Mouse (Mus musculus) myocyte (in vitro differentiated cells): ENCODE measurements around the gene Gm45062. TPM values are rescaled to one million over a fixed set of nuclear protein-coding genes. Genes with fewer than 3 reads are reported as not detected.
A peak's percentile ranks its signal among the peaks of the same experiment; 100 is the strongest.

Experiments used
- H3K27me3 ChIP-seq: one replicate; pipeline ENCODE4 v1.6.1; 2011; ENCODE audit not compliant: control insufficient read depth, insufficient read depth, insufficient read length
- H3K36me3 ChIP-seq: one replicate; pipeline ENCODE4 v1.6.1; 2011; ENCODE audit not compliant: control insufficient read depth, insufficient read depth
- H3K4me2 ChIP-seq: one replicate; pipeline ENCODE4 v1.6.1; 2011; ENCODE audit warnings: low read depth, control low read depth
- H3K4me3 ChIP-seq: one replicate; pipeline ENCODE4 v1.5.1; 2011; ENCODE audit warnings: mild to moderate bottlenecking, control low read depth, moderate library complexity
- H3K79me2 ChIP-seq: one replicate; pipeline ENCODE4 v1.6.1; 2011; ENCODE audit not compliant: control insufficient read depth, insufficient read depth
- H3ac ChIP-seq: one replicate; pipeline ENCODE4 v1.6.1; 2011; ENCODE audit not compliant: control insufficient read depth, insufficient read length
- CEBPB ChIP-seq: IDR thresholded peaks from 2 replicates; pipeline ENCODE4 v1.6.1; 2011; ENCODE audit warnings: mild to moderate bottlenecking, moderate library complexity; ENCODE audit not compliant: poor library complexity, insufficient read depth, severe bottlenecking
- E2F4 ChIP-seq: IDR thresholded peaks from one replicate; pipeline ENCODE4 v1.6.1; 2011; ENCODE audit warnings: mild to moderate bottlenecking, control low read depth, moderate library complexity; ENCODE audit not compliant: insufficient read depth
- MAX ChIP-seq: IDR thresholded peaks from one replicate; pipeline ENCODE4 v1.6.1; 2011; ENCODE audit warnings: low read depth, mild to moderate bottlenecking, control low read depth
- MYOD1 ChIP-seq, 3 experiments: IDR thresholded peaks; one replicate each; pipeline ENCODE4 v1.6.1; 2011; ENCODE audit warnings: control low read depth in 2 of 3, low read depth in 2 of 3, mild to moderate bottlenecking in 2 of 3, moderate library complexity in 1 of 3; ENCODE audit not compliant: insufficient read length in 2 of 3, control insufficient read depth in 1 of 3
- MYOG ChIP-seq, 3 experiments: IDR thresholded peaks; one replicate each; pipeline ENCODE4 v1.6.1; 2011; ENCODE audit warnings: control low read depth in 2 of 3, low read depth in 2 of 3, mild to moderate bottlenecking in 2 of 3; ENCODE audit not compliant: insufficient read length in 2 of 3, control insufficient read depth in 1 of 3, insufficient read depth in 1 of 3
- POLR2A ChIP-seq: IDR thresholded peaks from one replicate; pipeline ENCODE4 v1.6.1; 2011; ENCODE audit warnings: low read depth, mild to moderate bottlenecking, control low read depth, moderate library complexity; ENCODE audit not compliant: insufficient read length
- POLR2AphosphoS2 ChIP-seq: IDR thresholded peaks from one replicate; pipeline ENCODE4 v1.6.1; 2011; ENCODE audit warnings: low read depth, control low read depth; ENCODE audit not compliant: insufficient read length
- REST ChIP-seq: IDR thresholded peaks from one replicate; pipeline ENCODE4 v1.6.1; 2011; ENCODE audit warnings: mild to moderate bottlenecking, control low read depth, moderate library complexity; ENCODE audit not compliant: insufficient read depth, insufficient read length
- SRF ChIP-seq: IDR thresholded peaks from one replicate; pipeline ENCODE4 v1.6.1; 2011; ENCODE audit warnings: low read depth; ENCODE audit not compliant: control insufficient read depth, insufficient read length
- TCF12 ChIP-seq: IDR thresholded peaks from one replicate; pipeline ENCODE4 v1.6.1; 2011; ENCODE audit warnings: mild to moderate bottlenecking, control low read depth; ENCODE audit not compliant: poor library complexity, insufficient read depth, severe bottlenecking
- TCF3 ChIP-seq: IDR thresholded peaks from one replicate; pipeline ENCODE4 v1.6.1; 2011; ENCODE audit warnings: low read depth, control low read depth; ENCODE audit not compliant: insufficient read length
- USF1 ChIP-seq: IDR thresholded peaks from one replicate; pipeline ENCODE4 v1.6.1; 2011; ENCODE audit warnings: low read depth, mild to moderate bottlenecking, control low read depth, moderate library complexity
- polyA plus RNA-seq: library from polyadenylated mRNA; unstranded; fragments of >200 nt; fragmentation: generic; extraction: Trizol; gene quantifications from one replicate; pipeline ENCODE4 v1.2.1, GENCODE M21; 2012; ENCODE audit warnings: missing spikeins

Gm45062 gene
- polyA plus RNA-seq, 1 experiment: 0.71 TPM

DNA sequence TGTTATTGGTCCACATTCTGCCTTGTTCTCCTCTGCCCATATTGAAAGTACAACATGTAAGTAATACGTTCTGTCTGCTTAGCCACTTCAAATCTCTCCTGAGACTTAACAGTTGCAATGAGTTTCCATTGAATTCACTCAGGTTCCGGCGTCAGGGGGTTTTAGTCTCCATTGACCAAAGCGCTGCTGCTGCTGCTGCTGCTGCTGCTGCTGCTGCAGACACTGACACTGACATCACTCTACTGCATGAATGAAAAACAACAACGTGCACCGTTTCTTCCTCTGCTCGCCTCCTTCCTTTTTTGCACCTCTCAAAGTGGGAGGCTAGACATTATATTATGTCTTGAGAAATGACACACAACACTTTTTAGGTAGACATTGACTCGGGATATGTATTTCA lies 253.2 kb downstream of the Gm45062 start:
- H3ac ChIP-seq: no peak overlapping the region
- TF ChIP-seq MYOG (IDR thresholded peaks at IDR 0.05; ENCODE audit: control insufficient read depth in 1 of 3, insufficient read depth in 1 of 3, insufficient read length in 2 of 3, low read depth in 2 of 3) (no peak), MAX (no peak), USF1 (no peak), CEBPB (no peak), TCF12 (no peak), TCF3 (no peak), POLR2AphosphoS2 (no peak), E2F4 (no peak), REST (no peak), MYOD1 (IDR thresholded peaks at IDR 0.05; ENCODE audit: control insufficient read depth in 1 of 3, insufficient read length in 2 of 3, low read depth in 2 of 3) (no peak), POLR2A (no peak), SRF (no peak)
- H3K27me3 ChIP-seq: no peaks in the 10 kb centered on the region
- H3K4me2 ChIP-seq: peak overlapping the region; percentile 84
- no peaks in the 10 kb centered on the region for H3K36me3 ChIP-seq
- H3K4me3 ChIP-seq: no peak overlapping the region
- H3K79me2 ChIP-seq: peaks cover 16% of the 10 kb centered on the region

DNA sequence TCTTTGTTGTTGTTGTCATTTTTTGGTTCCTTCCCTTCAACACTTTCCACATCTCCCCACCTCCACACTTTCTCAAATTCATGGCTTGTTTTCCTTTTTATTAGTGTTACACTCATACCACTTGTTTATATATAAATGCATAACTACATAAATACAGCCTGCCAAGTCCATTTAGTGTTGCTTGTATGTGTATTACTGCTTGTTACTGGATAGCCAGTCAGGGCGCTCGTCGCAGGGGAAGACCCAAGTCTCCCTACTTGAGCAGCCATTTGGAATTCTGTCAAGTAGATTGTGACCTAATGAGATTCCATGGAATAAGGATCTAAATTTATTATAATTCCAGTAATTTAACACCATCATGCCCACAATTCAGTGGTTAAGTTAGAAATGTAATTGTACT lies 260.4 kb downstream of the Gm45062 start:
- Histone ChIP-seq H3K4me2 (no peak overlapping the region), H3K79me2 (peaks cover 9% of the 10 kb centered on the region), H3K27me3 (no peaks in the 10 kb centered on the region), H3ac (no peak overlapping the region), H3K36me3 (no peaks in the 10 kb centered on the region), H3K4me3 (no peak overlapping the region)
- TF ChIP-seq E2F4 (no peak), TCF3 (no peak), CEBPB (no peak), MYOG (IDR thresholded peaks at IDR 0.05; ENCODE audit: control insufficient read depth in 1 of 3, insufficient read depth in 1 of 3, insufficient read length in 2 of 3, low read depth in 2 of 3) (no peak), TCF12 (no peak), USF1 (no peak)

DNA sequence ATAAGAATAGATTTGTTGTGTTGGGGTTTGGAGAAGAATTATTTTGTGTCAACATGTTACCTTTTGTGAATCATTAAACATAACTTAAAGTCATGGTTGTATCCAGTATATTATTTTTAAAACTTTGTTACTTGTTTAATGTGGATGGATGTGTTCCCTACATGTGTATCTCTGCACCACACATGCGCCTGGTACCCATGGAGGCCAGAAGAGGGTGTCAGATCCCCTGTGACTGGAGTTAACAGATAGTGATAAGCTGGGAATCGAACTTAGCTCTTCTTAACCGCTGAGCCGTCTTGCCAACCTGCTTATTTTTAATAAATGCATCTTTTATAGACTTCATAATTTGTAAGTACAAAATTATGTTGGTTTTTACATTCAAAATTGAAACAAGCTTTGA lies 262.0 kb downstream of the Gm45062 start:
- no peak overlapping the region for H3ac ChIP-seq
- no peaks in the 10 kb centered on the region for H3K27me3 ChIP-seq
- H3K36me3 ChIP-seq: no peaks in the 10 kb centered on the region
- no peak overlapping the region for H3K4me2 ChIP-seq
- H3K4me3 ChIP-seq: no peak overlapping the region
- H3K79me2 ChIP-seq: peaks cover 9% of the 10 kb centered on the region
- TF ChIP-seq USF1: no peak
- TF ChIP-seq CEBPB: no peak
- TF ChIP-seq SRF: no peak
- no peak for TF ChIP-seq REST
- no peak for TF ChIP-seq POLR2AphosphoS2
- TF ChIP-seq POLR2A: no peak
- no peak for TF ChIP-seq TCF3
- TF ChIP-seq MAX: no peak
- TF ChIP-seq MYOD1 (IDR thresholded peaks at IDR 0.05; ENCODE audit: control insufficient read depth in 1 of 3, insufficient read length in 2 of 3, low read depth in 2 of 3): no peak
- no peak for TF ChIP-seq MYOG (IDR thresholded peaks at IDR 0.05; ENCODE audit: control insufficient read depth in 1 of 3, insufficient read depth in 1 of 3, insufficient read length in 2 of 3, low read depth in 2 of 3)
- no peak for TF ChIP-seq TCF12
- no peak for TF ChIP-seq E2F4

DNA sequence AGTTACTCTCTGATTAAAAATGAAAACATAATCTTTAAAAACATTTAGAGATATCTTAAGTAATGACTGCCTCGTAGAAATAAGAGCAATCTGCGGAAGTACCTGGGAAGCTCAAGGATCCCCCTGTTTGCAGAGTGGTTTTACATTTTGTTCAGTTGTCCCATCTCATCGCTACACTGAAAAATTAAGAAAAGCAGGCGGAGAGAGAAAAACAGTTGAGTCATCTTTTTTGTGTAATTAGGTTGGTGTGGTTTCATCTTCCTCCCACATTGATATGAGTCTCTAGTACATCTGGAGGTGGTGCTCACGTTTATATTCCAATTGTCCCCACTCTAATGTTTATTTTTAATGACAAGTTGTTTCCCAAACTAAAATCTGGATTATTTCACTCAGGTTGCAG lies 265.5 kb downstream of the Gm45062 start:
- H3K4me2 ChIP-seq: no peak overlapping the region
- H3K36me3 ChIP-seq: no peaks in the 10 kb centered on the region
- TF ChIP-seq CEBPB (no peak), MYOG (IDR thresholded peaks at IDR 0.05; ENCODE audit: control insufficient read depth in 1 of 3, insufficient read depth in 1 of 3, insufficient read length in 2 of 3, low read depth in 2 of 3) (no peak), MAX (no peak), SRF (no peak), MYOD1 (IDR thresholded peaks at IDR 0.05; ENCODE audit: control insufficient read depth in 1 of 3, insufficient read length in 2 of 3, low read depth in 2 of 3) (no peak), POLR2A (no peak), E2F4 (no peak), USF1 (no peak), TCF12 (no peak), TCF3 (no peak), POLR2AphosphoS2 (no peak), REST (no peak)
- H3ac ChIP-seq: no peak overlapping the region
- H3K79me2 ChIP-seq: no peaks in the 10 kb centered on the region
- no peak overlapping the region for H3K4me3 ChIP-seq
- H3K27me3 ChIP-seq: no peaks in the 10 kb centered on the region

DNA sequence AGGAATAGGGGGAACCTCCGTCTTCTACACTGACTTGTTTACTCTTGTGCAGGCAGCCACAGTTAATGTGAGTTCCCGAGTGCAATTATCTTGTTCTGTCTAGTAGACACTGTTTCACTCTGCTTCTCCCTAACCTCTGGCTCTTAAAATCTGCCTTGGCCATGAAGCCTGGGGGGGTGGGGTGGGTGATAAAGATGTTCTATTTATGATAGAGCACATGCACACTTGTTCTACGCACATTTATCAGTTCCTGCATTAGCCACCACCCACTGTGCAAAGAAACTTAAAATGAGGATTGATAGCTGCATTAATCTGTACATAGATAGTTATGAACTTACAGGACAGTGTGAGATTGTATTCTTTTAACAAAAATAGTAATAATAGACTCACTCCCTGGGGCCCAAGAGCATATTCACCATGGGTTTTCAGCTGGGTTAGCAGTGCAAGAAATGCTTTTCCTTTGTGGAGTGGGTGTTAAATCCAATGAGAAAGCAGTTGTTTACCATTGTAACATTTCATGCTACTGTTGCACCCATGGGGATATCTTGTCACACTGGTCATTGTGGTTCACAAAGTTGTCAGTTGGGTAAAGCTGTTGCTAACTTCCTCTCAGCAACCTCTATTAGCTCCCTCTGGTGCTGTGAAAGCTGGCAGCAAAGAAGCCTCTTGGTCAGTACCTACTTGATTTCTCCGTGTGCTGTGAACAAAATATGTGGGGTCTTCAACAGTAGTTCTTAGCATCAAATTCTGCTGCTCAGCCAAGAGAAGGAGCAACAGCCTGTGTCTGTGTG lies 272.0 kb downstream of the Gm45062 start:
- Histone ChIP-seq H3K36me3 (no peaks in the 10 kb centered on the region), H3K4me3 (no peak overlapping the region), H3K4me2 (no peak overlapping the region), H3ac (no peak overlapping the region), H3K27me3 (no peaks in the 10 kb centered on the region), H3K79me2 (no peaks in the 10 kb centered on the region)
- TF ChIP-seq E2F4 (no peak), REST (no peak), CEBPB (no peak), MYOD1 (IDR thresholded peaks at IDR 0.05; ENCODE audit: control insufficient read depth in 1 of 3, insufficient read length in 2 of 3, low read depth in 2 of 3) (no peak), MAX (no peak)
